Mouse (Mus musculus) forebrain, embryonic 14.5 days (tissue): ENCODE results near the gene Bcl2. TPM values are rescaled to one million over a fixed set of nuclear protein-coding genes. Genes with fewer than 3 reads are reported as not detected.

Source experiments
- ATAC-seq: fragments of 200-750 bp; cut with Nextera tagmentation; 2 replicates; pipeline ENCODE4 v1.8.0; 2017; ENCODE audit warnings: mild to moderate bottlenecking, moderate library complexity
- DNase-seq: peaks from one replicate; pipeline ENCODE4 v3.0.0-alpha.2; 2015; ENCODE audit warnings: low spot score
- H3K27ac ChIP-seq: fragments of 300-500 bp; sonication (generic); 2 replicates; pipeline ENCODE4 v1.5.1; 2014; ENCODE audit warnings: low read depth, mild to moderate bottlenecking, control low read depth, low read length, moderate library complexity
- H3K27me3 ChIP-seq: fragments of 300-500 bp; sonication (generic); replicated peaks from 2 replicates; pipeline ENCODE4 v1.6.1; 2014; ENCODE audit warnings: low read length, control low read depth, mixed read lengths; ENCODE audit not compliant: control insufficient read depth, insufficient read depth
- H3K36me3 ChIP-seq: fragments of 300-500 bp; sonication (generic); 2 replicates; pipeline ENCODE4 v1.6.1; 2014; ENCODE audit warnings: low read length, control low read depth; ENCODE audit not compliant: control insufficient read depth, insufficient read depth
- H3K4me1 ChIP-seq: fragments of 300-500 bp; sonication (generic); 2 replicates; pipeline ENCODE4 v1.6.1; 2014; ENCODE audit warnings: antibody characterized with exemption, low read length, control low read depth; ENCODE audit not compliant: control insufficient read depth, insufficient read depth
- H3K4me2 ChIP-seq: fragments of 300-500 bp; sonication (generic); 2 replicates; pipeline ENCODE4 v1.6.1; 2014; ENCODE audit warnings: mild to moderate bottlenecking, control low read depth, low read length
- H3K4me3 ChIP-seq: fragments of 300-500 bp; sonication (generic); 2 replicates; pipeline ENCODE4 v1.5.1; 2014; ENCODE audit warnings: low read depth, low read length, control low read depth
- H3K9ac ChIP-seq: fragments of 300-500 bp; sonication (generic); 2 replicates; pipeline ENCODE4 v1.6.1; 2014; ENCODE audit warnings: mild to moderate bottlenecking, low read length, control low read depth, moderate library complexity
- H3K9me3 ChIP-seq: fragments of 300-500 bp; sonication (generic); replicated peaks from 2 replicates; pipeline ENCODE4 v1.6.1; 2016; ENCODE audit warnings: low read length, control low read depth, mixed read lengths; ENCODE audit not compliant: control insufficient read depth
- WGBS: fragments of 180-500 bp; shearing (Covaris S2); extraction: QIAGEN DNeasy Blood & Tissue Kit; methylation state at CpG from one replicate; pipeline ENCODE4 v1.1.7; 2014; 5-methylcytosine and 5-hydroxymethylcytosine counted together
- polyA plus RNA-seq: library from polyadenylated mRNA; unstranded; fragments of >200 nt; fragmentation: Nextera tagmentation; extraction: Ambion mirVana; gene quantifications from 2 replicates; pipeline ENCODE4 v1.2.1, GENCODE M21; 2014

Gene Bcl2
- polyA plus RNA-seq, 1 experiment from 2014 or later = 5.3 TPM

DNA sequence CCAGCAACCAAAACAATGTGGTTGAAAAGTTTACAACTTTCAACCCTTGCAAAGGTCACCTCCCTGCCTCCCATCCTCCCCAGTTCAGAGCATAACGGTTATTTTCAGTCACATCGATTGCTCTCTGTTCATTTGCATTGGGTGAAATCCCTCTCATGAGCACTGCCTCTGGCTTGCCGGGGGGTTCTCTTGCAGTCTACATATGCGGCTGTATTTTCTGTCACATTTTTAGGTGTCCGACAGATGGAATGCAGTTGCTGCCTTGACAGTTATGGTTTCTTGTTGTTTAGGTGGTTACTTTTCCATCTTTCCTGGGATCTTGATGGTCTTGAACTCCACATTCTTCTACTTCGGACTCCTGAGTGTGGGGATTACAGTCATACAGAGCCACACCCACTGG is 144.4 kb downstream of the Bcl2 start:
- WGBS = 90% methylated on average over 6 of the region's 6 CpGs
- H3K9ac ChIP-seq = no peak overlapping the region
- ATAC-seq (no peak), DNase-seq (no peak)
- H3K36me3 ChIP-seq = no peaks in the 10 kb centered on the region
- H3K4me2 ChIP-seq = no peak overlapping the region
- no peak overlapping the region for H3K27ac ChIP-seq
- no peaks in the 10 kb centered on the region for H3K27me3 ChIP-seq
- 0 out of 2 replicates have a peak, but pooled peaks cover 2% of the 10 kb centered on the region for H3K4me1 ChIP-seq
- no peak overlapping the region for H3K4me3 ChIP-seq
- H3K9me3 ChIP-seq = no peaks in the 10 kb centered on the region

DNA sequence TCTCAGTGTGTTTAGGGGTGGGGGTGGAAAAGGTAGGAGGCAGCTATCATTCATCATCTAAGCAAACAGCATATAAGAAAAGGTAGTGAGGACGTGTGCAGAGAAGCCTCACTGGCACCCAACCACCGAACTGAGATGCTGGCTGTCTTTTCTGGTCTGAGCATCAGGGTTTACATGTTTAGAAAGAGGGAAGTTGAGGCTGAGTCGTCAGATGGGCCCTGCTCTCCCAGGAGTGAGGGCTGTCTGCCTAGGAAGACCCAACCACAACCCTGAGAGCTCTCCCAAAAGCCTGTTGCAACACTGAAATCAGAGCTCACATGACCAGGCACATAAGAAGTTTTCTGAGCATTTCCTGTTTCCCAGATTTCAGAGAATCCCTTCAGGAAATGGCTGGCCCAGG is 145.2 kb downstream of the Bcl2 start:
- no peak overlapping the region for H3K4me3 ChIP-seq
- WGBS = 77% methylated on average over 3 of the region's 3 CpGs
- H3K9ac ChIP-seq = no peak overlapping the region
- H3K27me3 ChIP-seq = no peaks in the 10 kb centered on the region
- ATAC-seq = no peak
- DNase-seq = no peak
- no peaks in the 10 kb centered on the region for H3K9me3 ChIP-seq
- H3K4me2 ChIP-seq = no peak overlapping the region
- 0 out of 2 replicates have a peak, but pooled peaks cover 2% of the 10 kb centered on the region for H3K4me1 ChIP-seq
- no peaks in the 10 kb centered on the region for H3K36me3 ChIP-seq
- no peak overlapping the region for H3K27ac ChIP-seq

DNA sequence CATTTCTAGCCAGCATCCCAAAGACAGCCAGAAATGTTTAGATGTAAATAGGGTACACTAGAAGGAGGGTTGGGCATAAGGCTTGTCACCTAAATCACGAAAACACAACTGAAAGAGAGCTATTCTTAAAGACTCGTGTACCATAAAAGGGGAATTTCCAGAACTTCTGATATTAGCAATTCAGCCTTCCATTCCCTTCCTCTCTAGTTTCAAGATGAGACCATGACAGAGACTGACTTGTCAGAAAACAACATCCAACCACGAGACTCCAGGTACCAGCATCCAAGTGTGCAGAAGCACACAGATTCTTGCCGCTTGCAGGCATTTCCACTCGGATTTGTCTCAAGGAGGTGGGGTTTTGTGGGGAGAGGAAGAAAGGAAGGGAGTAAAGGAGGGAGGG is 146.6 kb downstream of the Bcl2 start:
- no peak overlapping the region for H3K27ac ChIP-seq
- H3K4me1 ChIP-seq = 0 out of 2 replicates have a peak, but pooled peaks cover 2% of the 10 kb centered on the region
- ATAC-seq = no peak

DNA sequence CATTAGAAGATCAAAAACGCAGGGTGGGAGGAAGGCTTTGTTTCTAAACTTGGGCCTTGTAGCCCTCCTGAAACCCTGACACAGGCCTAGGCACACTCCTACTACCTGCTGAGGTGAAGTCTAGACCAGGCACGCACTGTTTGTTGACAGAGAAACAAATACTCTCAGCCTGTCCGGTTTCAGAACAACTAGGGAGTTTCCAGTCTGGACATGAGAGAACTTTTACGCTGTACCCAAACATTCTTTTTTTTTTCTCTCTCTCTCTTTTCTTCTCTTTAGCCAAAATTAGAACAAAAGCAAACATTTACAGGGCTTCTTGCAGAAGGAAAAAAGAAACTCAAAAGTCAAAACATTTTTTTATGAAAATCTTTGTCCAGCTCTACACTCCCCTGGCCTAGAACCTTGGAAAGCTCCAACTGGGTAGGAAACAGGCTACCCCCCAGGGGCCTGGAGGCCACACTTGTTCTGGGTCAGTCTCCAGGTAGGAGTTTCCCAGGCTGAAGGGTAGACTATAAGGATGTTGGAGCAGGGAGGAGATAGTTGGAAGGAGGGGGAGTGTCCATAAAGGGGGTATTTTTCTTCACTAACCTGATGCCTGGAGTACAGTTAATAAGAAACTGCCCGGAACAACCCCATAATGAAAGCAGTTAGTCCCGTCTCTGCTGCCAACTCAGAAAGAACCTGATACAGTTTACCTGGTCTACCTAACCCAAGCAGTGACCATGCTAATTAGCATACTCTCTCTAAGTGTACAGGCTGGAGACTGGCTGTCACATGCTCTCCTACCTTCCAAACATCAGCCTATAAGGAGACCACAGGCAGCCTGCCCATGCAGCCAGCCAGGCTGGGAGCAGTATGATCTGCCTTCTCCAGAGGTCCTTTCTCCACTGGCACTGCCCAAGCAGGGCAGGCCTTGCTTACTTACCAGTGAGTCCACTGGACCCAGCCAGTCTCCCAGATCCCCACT is 147.7 kb downstream of the Bcl2 start:
- H3K36me3 ChIP-seq = no peaks in the 10 kb centered on the region
- no peak overlapping the region for H3K9ac ChIP-seq
- no peaks in the 10 kb centered on the region for H3K9me3 ChIP-seq
- ATAC-seq (no peak), DNase-seq (no peak)
- H3K4me2 ChIP-seq = no peak overlapping the region
- WGBS = 88% methylated on average over 6 of the region's 6 CpGs
- H3K27ac ChIP-seq = no peak overlapping the region
- no peak overlapping the region for H3K4me3 ChIP-seq
- no peaks in the 10 kb centered on the region for H3K27me3 ChIP-seq
- H3K4me1 ChIP-seq = 0 out of 2 replicates have a peak, but pooled peaks cover 2% of the 10 kb centered on the region

More for the DNA sequence above, 146.6 kb downstream of the Bcl2 start:
- DNase-seq = no peak
- H3K9me3 ChIP-seq = no peaks in the 10 kb centered on the region
- 67% methylated on average over 5 of the region's 5 CpGs for WGBS
- no peak overlapping the region for H3K4me2 ChIP-seq
- no peak overlapping the region for H3K4me3 ChIP-seq
- no peak overlapping the region for H3K9ac ChIP-seq
- H3K27me3 ChIP-seq = no peaks in the 10 kb centered on the region
- H3K36me3 ChIP-seq = no peaks in the 10 kb centered on the region

DNA sequence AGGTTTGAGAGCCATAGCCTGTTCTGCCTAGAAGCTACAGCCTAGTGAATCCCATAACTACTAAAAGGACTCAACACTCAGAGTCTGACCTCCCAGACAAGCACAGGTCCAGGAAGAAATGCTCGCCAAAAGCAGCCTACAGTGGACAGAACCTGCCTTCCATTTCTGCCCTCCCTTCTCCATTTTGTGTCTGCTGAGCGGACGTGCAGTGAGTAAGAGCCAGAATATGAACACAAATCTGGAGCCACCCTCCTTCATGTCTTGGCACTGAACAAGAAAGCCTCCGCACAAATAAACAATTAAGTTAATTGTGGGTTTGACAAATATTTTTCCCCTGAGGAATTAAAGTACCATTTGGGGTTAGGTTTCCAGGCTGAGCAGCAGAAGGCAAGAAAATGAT is 148.8 kb downstream of the Bcl2 start:
- 0 out of 2 replicates have a peak, but pooled peaks cover under 1% of the 10 kb centered on the region for H3K4me1 ChIP-seq
- H3K9me3 ChIP-seq = no peaks in the 10 kb centered on the region
- no peak overlapping the region for H3K27ac ChIP-seq
- 79% methylated on average over 4 of the region's 4 CpGs for WGBS
- ATAC-seq = no peak
- no peak overlapping the region for H3K4me2 ChIP-seq
- H3K4me3 ChIP-seq = no peak overlapping the region
- no peak overlapping the region for H3K9ac ChIP-seq
- no peaks in the 10 kb centered on the region for H3K36me3 ChIP-seq
- no peaks in the 10 kb centered on the region for H3K27me3 ChIP-seq
- DNase-seq = no peak

DNA sequence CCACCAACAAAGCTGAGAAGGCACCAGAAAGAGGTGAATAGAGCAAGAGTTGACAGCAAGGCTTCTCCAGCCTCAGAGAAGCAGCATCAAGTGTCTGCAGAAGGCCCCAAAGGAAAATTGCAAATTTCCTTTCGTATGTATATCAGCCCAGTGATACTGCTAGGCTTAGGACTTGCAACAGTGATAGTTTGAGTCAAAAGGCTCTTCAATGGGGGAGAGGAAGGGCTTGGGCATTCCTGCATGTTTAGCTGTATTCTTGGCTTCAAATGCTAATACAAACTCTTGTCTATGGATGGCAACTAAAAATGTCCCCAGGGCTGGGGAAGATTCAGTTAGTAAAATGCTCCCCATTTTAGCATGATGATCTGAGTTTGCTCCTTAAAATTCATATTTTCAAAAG is 149.6 kb downstream of the Bcl2 start:
- DNase-seq = no peak
- ATAC-seq = no peak
- Histone ChIP-seq H3K4me2 (no peak overlapping the region), H3K9me3 (no peaks in the 10 kb centered on the region), H3K9ac (no peak overlapping the region), H3K27me3 (no peaks in the 10 kb centered on the region), H3K4me1 (no peaks in the 10 kb centered on the region), H3K27ac (no peak overlapping the region), H3K4me3 (no peak overlapping the region), H3K36me3 (no peaks in the 10 kb centered on the region)
- 72% methylated on average over 1 of the region's 1 CpGs for WGBS

DNA sequence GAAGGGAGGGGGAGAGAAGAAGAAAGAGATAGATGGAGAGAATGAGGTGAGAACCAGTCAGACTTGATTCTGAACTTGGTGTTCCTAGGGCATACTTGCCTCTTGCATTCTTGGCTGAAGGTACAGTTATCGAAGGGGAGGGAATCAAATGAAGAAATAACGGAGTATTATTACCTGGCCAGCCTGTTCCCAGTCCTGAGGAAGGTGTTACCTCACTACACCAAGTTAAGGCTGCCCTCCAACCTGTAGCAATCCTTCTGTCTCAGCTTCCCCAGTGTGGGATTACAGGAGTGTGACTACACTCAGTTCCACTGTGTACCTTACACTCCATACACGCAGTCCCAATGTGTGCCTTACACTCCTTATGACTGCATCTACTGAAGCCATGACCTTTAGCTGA is 151.3 kb downstream of the Bcl2 start:
- no peak for DNase-seq
- Histone ChIP-seq H3K4me3 (no peak overlapping the region), H3K27me3 (no peaks in the 10 kb centered on the region), H3K4me1 (no peaks in the 10 kb centered on the region), H3K36me3 (no peaks in the 10 kb centered on the region), H3K4me2 (no peak overlapping the region), H3K9ac (no peak overlapping the region), H3K9me3 (no peaks in the 10 kb centered on the region), H3K27ac (no peak overlapping the region)
- ATAC-seq = no peak
- 91% methylated on average over 3 of the region's 3 CpGs for WGBS

DNA sequence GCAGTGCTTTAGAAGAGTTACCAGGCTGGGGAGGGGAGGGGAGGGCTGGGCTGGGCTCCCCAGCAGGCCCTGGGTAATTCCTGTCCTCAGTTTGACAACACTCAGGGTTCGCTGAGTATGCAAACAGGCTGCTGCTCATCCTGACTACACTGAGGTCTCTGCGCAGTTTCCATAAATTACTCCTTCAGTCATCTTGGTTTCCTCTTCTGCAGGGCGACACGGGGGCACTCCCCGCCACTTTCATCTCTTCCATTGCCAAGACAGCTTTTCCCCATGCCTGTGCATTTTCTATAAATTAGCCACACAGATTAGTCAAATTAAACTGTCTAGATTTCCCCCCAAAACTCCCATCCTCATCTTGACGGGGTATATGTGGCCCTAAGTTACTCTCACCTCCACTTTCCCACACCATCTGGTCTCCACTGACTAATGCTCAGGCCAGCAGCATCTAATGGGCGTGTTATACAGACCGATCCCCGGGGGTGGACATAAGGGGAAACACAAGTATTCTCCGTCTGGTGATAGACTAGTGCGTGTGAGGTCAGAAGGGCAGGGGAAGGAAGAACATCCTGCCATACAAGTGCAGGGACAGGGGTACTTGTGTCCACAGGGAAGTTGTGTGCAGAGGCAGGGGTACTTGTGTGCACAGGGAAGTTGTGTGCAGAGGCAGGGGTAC is 152.9 kb downstream of the Bcl2 start:
- DNase-seq = no peak

DNA sequence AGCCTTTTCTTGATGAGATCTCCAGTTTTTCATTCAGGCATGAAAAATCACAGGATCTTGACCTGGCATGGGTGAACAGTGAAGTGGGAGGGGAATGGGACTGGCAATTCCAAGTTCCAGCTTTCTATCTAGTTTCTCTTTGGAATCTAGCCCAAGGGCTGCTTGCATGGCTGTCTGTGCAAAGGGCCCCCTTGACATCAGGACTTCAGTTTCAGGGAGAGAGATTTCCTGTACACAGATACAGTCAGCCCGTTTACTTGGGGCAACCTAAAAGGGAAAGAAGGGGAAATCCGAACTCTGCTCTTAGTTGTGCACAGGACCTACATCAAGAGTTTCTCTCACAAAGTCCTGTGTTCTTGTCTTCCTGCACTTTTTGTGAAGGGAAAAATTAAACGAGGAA is 154.0 kb downstream of the Bcl2 start:
- no peak overlapping the region for H3K9ac ChIP-seq
- ATAC-seq = no peak
- no peaks in the 10 kb centered on the region for H3K9me3 ChIP-seq
- 65% methylated on average over 3 of the region's 3 CpGs for WGBS
- H3K36me3 ChIP-seq = no peaks in the 10 kb centered on the region
- H3K27me3 ChIP-seq = no peaks in the 10 kb centered on the region
- DNase-seq = no peak
- H3K27ac ChIP-seq = no peak overlapping the region
- no peaks in the 10 kb centered on the region for H3K4me1 ChIP-seq
- no peak overlapping the region for H3K4me2 ChIP-seq
- no peak overlapping the region for H3K4me3 ChIP-seq

More for the DNA sequence above, 152.9 kb downstream of the Bcl2 start:
- H3K4me2 ChIP-seq = no peak overlapping the region
- no peak for ATAC-seq
- no peak overlapping the region for H3K27ac ChIP-seq
- no peak overlapping the region for H3K4me3 ChIP-seq
- 76% methylated on average over 11 of the region's 11 CpGs for WGBS
- H3K36me3 ChIP-seq = no peaks in the 10 kb centered on the region
- no peaks in the 10 kb centered on the region for H3K27me3 ChIP-seq
- H3K9ac ChIP-seq = no peak overlapping the region
- no peaks in the 10 kb centered on the region for H3K9me3 ChIP-seq
- H3K4me1 ChIP-seq = no peaks in the 10 kb centered on the region
